Mouse (Mus musculus) heart, adult 11 months (tissue): Measurements from ENCODE around the gene Tmem176a.

Source experiments
- DNase-seq: peaks from one replicate; pipeline ENCODE4 v3.0.0; 2022

Gene Tmem176a

DNA sequence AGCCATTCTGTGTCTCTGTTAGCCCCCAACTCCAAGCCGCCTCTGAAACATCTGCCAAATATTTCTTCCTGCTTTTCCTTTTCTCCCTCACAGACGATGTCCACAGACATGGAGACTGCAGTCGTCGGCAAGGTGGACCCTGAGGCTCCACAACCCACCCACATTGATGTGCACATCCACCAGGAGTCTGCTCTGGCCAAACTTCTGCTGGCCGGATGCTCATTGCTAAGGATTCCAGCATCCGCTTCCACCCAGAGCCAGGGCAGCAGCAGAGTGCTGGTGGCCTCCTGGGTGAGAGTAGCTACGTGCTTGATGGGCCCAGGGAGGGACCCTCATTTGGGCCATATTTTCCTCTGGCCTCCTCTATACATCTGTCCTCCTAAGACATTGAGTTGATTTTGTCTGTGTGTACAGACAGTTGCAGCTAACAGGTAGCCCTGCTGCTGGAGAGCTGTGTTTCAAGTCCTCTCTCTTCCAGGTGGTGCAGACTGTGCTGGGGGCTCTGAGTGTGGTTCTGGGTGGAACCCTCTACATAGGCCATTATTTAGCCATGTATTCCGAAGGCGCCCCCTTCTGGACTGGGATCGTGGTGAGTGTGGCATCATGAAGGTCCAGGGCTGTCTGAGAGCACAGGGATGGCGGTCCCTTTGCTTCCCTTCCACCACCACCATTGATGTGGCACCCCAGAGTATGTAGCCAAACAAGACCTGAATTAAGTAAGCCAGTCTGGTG lies 1.6 kb downstream of the Tmem176a start:
- DNase-seq = peak; percentile 93

DNA sequence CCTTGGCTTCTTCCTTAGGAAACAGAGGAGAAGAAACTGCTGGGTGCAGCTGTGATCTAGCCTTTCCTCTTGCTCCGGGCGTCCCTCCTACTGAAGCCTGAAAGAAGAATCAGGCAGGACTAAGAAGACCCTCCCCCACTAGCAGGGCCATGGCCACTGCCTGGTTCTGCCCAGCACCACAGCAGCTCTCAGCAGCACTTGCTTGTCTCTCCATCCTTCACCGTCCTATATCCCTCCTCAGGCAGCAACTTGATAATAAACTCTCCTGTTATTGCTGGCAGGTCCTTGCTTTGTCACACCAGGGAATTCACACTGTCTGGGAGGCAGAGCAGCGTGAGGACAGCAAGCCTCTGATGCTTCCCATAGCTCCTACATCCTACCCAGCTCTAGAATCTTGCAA lies 4.4 kb downstream of the Tmem176a start:
- DNase-seq = peak; percentile 77

DNA sequence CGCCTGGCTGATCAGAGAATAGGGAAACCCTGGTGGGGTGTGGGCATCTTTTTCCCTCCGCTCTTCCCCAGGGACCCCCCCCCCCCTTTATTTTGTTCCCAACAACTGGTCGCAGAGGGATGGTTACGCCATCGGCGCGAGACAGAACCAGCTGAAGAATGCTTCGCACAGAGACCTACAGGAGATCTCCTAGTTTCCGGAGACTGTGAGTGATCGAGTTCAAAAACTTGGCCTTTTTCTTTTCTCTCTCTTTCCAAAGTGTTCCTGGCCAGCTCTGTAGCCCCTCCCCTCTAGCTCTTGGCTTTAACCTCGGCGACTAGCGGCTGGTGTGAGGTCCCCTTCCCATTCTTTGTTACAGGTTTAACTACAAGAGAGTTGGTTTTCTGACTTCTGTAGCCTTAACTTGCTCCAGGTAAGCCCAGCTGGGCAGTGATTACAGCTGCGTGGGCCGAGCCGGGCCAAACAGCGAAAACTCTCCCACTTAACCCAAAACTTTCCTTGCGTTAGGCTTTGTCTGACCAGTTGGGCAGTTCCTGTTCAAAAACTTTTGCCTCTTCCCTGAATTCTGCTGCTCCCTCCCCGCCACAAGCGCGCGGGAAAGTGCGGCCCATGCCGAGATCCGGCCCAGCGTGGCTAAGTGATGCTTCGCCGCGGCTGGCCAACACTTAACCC lies 11.2 kb downstream of the Tmem176a start:
- peak; percentile 96 for DNase-seq

DNA sequence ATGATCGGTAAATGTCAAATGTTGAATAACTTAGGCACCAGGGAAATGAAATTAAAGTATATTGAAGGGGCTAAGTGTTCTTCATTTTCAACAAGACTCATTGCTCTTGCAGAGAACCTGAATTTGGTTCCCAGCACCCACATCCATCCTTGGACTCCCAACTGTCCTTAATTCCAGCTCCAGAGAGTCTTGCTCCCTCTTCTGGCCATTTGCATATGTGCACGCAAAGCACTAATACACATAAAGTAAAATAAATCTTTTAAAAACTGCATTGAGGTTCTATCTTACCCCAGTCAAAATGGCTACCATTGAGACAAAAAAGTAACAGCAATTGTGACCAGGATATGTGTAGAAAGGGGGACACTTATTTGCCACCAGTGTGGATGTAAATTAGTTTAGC lies 13.4 kb downstream of the Tmem176a start:
- DNase-seq = no peak

DNA sequence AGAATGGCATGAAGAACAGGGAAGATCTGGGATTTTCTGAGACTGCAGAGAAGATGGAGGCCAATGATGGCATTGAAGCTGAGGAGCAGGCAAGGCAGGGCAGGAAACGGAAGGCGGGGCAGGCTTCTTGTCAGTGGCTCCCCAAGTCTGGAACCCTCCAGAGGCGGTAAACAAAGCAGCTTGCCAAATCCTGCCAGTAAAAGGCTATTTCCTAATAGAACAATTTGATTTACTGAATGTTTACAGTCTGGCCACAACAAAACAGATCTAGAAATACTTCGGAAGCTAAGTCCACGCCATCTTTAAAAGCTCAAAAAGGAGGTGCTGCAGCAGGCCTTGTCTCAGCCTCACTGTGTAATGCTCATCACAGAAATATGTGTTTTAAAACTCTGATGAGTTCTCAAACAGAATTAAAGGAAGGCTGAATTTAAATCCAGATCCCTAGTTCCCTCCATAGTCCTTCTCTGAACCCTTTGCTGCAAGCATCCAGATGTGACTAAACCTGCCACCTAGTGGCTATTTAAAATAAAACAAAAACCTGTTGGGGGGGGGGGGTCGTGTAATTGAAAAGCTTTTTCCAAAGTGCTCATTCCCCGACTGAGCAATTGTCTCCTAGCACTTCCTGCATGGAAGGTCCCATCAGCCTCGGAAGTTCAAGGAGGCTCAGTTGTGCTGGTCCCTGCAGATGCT lies 17.0 kb downstream of the Tmem176a start:
- peak; percentile 78 for DNase-seq

DNA sequence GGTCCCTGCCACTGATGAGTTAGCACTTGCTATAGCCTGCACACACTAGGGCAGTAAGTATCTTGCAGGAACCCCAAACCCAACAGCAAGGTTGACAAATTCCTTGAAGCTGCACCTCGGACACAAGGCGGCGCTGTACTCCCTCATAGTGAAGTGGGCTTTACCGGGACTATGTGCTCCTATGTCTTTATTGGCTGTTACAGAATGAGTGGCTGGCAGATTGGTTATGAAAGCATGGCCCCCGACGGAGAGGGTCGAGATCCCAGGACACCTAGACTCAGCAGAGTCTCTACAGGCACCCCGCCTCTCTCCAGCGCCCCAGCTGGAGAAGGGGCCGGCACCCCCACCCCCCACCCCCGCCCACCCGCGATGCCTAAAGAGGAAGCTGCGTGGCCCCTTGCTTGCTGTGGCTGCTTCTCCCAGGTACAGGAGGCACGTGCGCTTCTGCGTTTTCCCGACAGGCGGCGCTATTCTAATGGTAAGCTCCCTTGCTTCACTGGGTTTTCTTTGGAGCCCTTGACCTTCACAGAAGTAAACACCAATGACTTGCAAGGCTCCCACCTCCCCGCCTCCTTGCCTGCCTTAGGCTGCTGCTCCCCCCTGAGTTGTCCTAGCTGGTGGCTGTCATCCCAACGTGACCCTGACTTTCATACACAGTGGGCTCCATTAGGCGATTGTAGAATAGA lies 19.6 kb downstream of the Tmem176a start:
- DNase-seq = peak; percentile 91

DNA sequence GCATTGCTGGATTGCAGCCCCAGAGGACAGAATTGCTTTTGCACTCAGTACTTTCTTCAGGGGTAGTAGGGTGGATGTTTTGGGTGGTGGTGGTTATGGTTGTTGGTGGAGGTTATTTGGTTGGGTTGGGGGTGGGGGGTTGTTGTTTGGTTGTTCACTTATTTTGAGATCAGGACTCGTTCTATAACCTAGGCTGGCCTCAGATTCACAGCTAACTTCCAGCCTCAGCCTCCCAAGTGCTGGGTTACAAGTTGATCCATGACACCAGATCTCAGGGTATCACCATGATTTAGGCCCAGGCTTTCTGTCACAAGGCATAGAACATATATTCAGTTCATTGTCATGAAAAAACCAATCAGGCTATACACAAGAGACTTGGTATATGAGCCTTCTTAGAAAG lies 20.1 kb downstream of the Tmem176a start:
- DNase-seq = peak; percentile 68

DNA sequence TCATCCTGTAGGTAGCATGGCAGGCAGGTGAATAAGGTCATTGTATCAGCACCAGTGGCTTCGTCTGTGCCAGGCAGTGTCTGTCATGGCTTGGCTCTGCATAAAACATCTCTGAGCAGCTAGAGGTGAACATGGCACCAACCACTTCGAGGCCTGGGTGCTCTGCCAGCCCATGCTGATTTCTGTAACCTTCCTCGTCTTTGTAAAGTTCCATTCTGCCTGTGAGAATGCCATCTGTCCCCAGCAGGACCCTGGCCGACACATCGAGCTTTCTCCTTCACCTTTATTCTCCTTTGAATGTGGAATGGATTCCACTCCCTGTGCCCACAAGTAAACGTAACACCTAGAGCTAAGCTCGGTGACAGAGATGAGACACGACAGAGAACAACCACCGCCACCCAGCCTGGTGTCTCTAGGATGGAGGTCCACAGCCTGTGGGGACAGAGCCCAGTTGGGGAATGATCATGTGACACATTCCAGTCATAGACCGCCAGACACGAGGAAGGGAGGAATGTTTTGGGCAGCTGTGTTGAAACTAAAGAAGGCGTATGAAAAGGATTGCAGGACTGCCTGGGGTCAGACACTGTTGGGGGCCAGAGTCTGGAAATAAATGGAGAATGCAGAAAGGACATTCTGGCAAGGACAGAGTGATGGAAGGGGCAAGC lies 21.0 kb downstream of the Tmem176a start:
- peak; percentile 72 for DNase-seq

DNA sequence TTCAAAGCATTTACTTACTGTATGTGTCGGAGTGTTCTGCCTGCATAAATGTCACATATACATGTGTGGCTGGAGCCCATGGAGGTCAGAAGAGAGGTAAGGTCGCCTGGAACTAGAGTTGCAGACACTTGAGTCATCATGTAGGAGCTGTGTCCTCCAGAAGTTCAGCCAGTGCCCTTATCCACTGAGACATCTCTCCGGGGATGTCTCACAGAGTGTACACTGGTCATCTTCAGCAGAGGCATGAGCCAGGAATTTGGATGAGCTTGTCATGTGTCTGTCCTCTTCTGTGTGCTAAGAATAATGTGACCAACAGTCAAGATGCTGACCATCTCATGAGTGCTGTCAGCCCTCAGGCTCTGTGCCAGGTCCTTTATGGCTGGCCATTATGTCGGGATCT lies 22.1 kb downstream of the Tmem176a start:
- DNase-seq = peak; percentile 81

DNA sequence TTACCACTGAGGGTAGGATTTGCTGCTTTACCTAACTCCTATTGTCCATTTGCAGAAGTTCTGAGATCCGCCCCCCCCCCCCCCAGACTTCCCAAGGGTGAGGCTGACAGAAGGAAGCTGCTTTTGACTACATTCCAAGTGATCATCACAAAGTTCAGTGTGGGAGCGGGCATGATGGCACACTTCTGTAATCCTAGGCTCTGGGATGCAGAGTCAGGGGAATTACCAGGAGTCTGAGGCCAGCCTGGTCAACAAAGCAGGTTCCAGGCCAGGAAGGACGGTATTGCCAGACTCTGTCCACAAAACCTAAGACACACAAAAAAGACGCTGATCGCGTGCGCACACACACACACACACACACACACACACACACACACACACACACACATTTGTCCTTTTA lies 22.8 kb downstream of the Tmem176a start:
- peak; percentile 39 for DNase-seq

DNA sequence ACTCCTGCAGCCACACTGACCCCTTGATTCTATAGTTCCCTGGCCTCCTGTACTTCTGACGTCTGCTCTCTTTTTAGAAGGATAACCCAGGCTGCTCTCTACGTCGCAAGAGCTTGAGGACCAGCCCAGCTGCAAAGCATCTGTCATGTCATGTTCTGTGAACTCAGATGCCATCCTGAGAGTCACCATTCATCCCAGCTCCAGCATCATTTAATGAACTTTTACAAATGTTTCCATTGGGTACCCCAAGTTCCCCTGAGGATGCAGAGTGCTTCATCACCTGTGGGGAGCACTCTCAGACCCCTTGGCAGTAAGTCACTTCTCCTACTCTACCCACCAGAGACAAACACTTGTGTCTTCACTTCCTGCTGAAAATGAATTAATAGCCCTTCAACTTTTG lies 23.5 kb downstream of the Tmem176a start:
- DNase-seq = peak; percentile 72

DNA sequence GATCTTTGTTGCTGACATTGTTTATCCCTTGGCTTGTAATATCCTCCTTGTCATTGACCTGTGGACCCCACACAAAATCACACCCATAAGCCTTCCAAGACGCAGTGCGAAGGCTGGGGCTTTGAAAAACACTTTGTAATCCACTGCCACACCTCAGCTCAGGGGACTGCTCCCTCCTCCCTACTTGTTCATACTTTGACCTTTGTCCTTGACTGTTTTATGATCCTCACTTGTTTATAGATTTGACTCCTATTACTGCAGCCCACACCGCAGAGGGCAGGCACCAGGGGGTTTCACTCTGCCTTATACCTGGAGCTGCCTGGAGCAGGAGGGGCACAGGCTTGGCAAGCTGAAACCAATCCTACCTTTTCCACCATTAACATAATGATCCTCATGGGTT lies 24.0 kb downstream of the Tmem176a start:
- DNase-seq = peak; percentile 63

DNA sequence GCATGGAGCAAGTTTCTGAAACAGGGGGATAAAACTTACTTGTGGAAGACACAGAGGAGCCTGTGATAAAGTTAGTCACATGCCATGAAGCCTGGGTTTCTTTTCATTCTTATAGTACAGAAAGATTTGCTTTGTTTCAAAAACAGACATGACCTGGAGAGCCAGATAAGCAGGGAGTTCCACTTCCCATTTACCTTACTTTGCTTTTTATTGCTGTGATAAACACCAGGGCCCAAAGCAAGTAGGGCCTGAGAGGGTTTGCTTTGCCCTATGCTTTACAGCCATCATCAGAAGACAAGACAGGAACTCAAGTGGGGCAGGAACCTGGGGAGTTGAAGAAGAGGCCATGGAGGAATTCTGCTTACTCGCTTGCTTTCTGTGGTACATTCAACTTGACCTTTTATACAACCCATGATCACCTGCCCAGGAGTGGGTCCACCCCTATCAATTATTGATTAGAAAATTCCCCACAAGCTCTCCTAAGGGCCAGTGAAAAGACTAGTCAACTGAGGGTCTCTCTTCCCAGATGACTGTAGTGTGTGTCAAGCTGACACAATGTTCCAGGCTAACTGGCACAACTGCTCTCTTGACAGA lies 24.5 kb downstream of the Tmem176a start:
- peak; percentile 74 for DNase-seq

DNA sequence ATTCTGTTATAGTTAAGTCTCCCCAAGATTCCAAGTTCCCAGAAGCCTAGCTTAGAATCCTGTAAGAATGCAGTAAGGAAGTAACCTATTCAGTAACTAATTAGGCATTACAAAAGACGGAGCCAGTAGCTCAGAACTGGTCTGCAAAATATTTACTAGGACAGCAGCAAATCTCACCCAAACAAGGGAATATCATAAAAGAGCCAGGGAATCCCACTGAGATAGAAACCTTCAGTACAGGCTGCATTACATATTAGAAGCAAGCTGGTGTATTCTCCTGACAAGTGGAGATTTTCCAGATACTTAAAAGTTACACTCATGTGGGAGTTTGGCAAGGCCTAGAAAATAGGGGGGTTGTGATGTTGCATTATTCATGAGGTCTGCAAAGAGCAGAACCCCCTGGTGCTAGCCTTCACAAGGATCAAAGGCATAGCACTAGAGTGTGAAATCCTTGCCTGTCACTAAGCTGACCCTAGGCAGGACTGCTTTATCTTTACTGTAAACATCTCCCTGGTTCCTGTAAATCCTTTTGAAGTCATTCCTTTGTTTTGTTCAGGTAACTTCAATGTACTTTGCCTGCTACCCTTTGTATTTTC lies 25.7 kb downstream of the Tmem176a start:
- peak; percentile 42 for DNase-seq

DNA sequence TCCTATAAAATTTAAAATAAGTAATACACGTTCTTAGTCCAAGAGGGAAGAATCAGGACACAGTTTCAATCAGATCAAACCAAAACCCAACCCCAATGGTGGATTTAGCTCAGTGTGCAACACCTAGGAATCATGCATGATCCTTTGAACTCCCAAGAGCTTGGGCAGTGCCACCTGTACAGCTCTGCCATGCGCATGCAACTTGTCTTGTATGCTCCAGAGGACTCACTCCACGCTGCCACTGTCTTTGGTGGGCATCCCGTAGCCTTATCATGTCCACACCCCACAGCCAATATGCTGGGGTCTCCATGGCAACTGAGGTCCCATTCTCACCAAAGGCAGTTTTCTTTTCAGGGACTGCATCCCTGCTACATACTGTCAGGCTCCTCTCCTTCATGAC lies 26.4 kb downstream of the Tmem176a start:
- peak; percentile 44 for DNase-seq

DNA sequence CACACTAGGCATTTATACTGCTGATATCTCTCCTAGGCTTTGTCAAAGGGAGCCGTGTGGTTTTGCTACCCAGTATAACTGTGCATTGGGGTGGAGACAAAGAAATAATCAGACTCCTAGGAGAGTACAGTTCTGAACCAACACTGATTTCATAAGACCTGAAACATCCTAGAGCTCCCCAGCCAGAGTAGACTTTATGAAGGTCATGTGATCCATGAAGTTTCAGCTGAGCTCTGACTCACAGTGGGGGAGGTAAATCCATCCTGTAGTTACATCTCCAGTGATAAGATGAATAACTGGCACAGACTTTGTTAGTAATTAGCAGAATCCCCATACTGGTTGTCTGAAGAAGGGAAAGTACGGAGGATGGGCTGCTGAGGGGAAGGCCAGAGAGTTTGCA lies 29.1 kb downstream of the Tmem176a start:
- DNase-seq = no peak

DNA sequence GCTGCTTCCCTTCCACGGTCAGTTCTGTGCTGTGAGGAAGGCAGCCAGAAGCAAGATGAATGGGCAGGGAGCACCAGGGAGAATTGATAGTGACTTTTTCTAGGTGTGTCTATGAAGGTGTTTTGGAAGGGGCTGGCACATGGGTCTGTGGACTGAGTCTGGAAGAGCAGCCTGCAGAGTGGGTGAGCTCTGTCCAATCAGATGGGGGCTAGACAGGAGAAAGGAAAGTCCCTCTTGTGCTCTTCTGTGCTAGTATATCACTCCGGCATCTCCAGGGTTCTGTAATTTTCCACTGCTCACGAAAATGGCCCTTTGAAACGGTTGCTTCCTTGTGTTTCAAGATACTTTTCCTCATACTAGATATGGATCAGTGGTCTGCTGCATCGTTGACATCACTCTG lies 31.9 kb downstream of the Tmem176a start, which contains the start of gene Aoc1:
Gene Aoc1, plus strand, starts transcription at position 301 of the 400 bp plus-strand sequence.
- DNase-seq = peak; percentile 55

DNA sequence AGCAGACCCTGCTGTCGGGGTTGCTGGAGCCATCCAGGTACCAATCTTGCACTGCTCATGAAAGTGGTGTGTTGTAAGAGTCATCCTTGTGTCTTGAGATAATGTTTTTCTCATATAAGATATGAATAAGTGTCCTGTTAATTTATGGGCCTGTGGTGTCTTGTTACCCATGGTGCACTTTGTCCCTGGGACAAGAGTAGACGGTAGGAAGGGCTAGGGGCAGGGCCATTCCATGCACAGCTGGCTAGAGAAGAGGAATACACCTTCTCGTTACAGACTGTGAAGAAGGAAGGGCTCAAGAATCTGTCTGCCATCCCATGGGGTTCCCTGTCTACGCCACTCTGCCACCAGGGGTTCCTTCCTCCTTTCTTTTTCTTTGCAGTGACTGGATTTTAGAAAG lies 33.9 kb downstream of the Tmem176a start:
- peak; percentile 39 for DNase-seq

DNA sequence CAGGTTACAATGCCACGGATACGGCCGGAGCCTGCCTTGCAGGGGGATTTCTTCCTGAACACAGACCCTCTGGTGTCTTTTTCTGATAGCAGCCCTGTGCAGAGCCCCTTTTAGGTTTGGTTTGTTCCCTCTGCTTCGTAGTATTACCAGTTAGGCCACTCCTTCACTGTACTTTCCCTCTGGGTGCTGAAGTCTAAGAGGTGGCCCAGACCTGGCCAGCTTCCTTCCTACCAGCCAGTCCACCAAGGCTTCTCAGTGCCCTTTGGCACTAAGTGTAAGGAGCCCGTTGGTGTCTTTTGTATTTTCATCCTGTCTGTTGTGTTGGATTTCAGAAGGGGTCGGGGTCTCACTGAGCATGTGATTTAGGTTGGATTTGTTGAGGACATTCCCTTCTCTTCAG lies 34.8 kb downstream of the Tmem176a start:
- peak; percentile 72 for DNase-seq

DNA sequence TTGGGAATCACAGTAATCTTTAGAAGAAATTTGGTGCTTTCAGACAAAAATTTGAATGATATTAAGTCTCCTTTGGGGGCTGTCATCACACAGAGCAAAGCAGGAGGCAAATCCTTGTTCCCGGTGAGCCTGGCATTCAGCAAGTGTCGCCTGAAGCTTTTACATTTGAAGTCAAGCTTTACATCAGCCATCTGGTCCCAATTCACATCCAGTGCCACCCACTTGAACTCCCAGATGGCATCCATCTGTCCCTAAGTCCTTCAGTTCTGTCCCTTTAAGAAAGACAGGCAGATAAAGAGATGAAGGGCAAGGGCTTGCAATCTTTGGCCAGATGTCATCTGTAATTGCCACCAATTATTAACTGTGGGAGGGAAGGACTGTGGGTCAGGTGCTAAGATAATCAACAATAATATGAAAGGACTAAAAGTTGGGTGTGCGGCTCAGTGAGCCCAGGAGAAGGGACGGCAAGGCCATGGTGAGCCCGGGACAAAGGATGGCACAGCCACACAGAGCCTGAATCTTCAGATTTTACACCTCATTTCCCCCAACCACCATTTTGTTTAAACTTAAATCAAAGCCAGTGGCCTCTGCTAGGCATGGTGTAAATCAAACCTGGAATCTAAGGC lies 35.9 kb downstream of the Tmem176a start:
- DNase-seq = peak; percentile 66

DNA sequence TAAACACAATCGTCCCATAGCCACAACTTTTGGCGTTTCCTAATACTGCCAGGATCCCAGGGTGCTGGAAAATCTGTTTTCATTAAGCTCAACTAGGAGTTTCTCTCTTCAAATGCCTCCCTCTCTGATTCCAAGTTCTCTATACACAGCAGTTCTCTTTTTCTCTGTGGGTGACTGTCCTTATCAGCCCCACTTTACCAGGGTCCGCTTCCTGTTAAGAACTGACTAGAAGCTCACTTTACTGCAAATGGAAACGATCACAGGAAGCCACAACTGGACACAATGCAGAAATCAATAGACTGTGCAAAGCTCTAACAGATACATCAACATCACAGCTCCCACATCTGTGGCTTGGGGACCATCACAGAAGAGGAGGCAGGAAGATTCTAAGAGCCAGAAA lies 53.5 kb downstream of the Tmem176a start:
- DNase-seq = peak; percentile 46
